Mouse (Mus musculus): ENCODE results near the gene Stx17. TPM values are rescaled to one million over a fixed set of nuclear protein-coding genes. Genes with fewer than 3 reads are reported as not detected.
A peak's percentile ranks its signal among the peaks of the same experiment; 100 is the strongest.

Gene Stx17
- total RNA-seq, 2 experiments from 2014 or later, result 22.2 to 24.2 TPM

DNA sequence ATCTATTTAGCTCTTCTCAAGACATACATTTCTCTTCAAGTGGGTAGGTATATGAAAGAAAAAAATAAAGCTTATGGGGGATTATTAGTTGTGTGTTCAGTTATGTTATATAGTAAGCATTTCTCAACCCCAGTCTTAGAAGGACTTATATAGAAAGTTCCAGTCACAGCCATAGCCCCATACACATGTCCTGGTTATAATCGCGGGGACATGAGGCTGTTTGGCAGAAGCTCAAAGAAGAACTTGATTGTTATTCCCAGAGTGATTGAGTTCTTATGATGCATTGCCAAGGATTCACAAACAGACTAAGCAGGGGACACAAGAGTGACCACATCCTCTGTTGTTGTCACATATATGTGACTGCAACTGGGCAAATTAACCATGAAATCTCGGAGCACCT, 51.0 kb downstream of the Stx17 start:
- no peak for DNase-seq

GRCm38 (mm10) chr4:48180922-48181321, 56.2 kb downstream of the Stx17 start:
- no peak for DNase-seq

GRCm38 (mm10) chr4:48181366-48181765, 56.7 kb downstream of the Stx17 start:
- no peak for DNase-seq

- DNase-seq, result no peak
These were observed 57.5 kb downstream of the Stx17 start for GRCm38 (mm10) chr4:48182115-48182806.

DNA sequence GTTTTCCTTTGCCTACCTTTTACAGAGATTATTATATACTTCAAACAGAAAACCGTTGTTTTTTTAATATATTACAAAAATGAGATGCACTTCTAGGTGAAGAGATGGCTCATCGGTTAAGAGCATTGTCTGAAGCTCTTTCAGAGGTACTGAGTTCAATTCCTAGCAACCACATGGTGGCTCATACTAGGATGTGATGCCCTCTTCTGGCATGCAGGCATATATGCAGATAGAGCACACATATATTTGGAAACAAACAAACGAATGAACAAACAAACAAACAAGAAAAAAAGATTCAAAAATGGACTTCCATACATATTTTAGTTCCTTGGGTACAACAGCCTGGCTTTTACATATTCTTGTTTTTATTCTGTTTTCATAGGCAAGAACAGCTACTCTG, 73.2 kb downstream of the Stx17 start:
- DNase-seq, result no peak

- no peak for DNase-seq
These were observed 73.7 kb downstream of the Stx17 start for GRCm38 (mm10) chr4:48198447-48198846.

DNA sequence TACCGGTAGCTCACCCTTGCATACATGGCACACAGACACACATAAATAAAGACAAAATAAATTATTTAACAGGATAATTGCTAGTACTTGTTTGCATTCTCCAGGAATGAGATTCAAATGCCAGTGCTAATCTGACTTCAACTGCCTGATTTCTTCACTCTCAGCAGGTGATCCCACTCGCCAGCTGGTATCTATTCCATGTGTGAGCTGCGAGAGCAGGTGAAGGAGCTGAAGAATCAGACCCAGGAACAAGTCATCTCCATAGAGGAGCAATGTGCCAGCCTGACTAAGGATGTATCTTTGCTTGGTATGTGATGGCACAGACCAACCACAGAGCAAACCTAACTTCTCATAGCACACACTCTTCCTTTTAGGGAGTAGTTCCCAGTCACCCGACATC, 78.8 kb downstream of the Stx17 start:
- DNase-seq, result no peak

DNA sequence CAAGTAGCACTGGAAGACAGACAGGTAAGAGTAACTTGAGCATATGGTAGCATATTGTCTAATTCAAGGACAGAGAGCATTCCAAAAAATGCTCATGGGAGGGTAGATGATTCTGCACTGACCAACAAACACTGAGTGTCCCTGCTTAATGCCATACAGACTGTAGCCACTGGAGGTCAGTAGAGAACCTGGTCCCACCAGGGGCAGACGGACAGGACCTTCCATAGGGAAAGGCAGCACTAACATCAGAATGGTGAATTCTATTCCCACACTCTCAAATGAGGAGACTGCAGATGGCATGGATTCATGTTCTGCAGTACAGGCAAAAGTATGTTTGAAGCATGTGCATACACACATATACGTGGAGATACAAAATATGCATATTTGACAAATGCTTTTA, 100.5 kb downstream of the Stx17 start:
- peak; percentile 85 for DNase-seq

GRCm38 (mm10) chr4:48225604-48226003, 100.9 kb downstream of the Stx17 start:
- DNase-seq, result no peak

GRCm38 (mm10) chr4:48226800-48227199, 102.1 kb downstream of the Stx17 start:
- DNase-seq, result no peak

Small RNA genes within 50 kb of the gene (microRNA-seq; reads per million reads assigned to microRNA genes)
- 0 reads per million in 2 experiments for gene Mir1958

Other genes with a start within 250 kb of the Stx17 start
- gene Nr4a3, start 79.8 kb upstream of the Stx17 start, total RNA-seq (2021), result 1 to 10 TPM; 9.0 TPM
- 10 to 100 TPM; 28.1 to 30.3 TPM for gene Erp44, start 154.6 kb downstream of the Stx17 start, total RNA-seq (2021)
- gene Invs, start 154.8 kb downstream of the Stx17 start, total RNA-seq (2021), result 1 to 10 TPM; 3.0 to 3.5 TPM